Mouse (Mus musculus) hindbrain, embryonic 12.5 days (tissue): ENCODE measurements around the gene Mxd3. TPM values are rescaled to one million over a fixed set of nuclear protein-coding genes. Genes with fewer than 3 reads are reported as not detected.

Experiments
- ATAC-seq: fragments of 200-750 bp; cut with Nextera tagmentation; 2 replicates; pipeline ENCODE4 v1.8.0; 2017; ENCODE audit warnings: moderate TSS enrichment; ENCODE audit not compliant: low FRiP score
- H3K27ac ChIP-seq: fragments of 300-500 bp; sonication (generic); 2 replicates; pipeline ENCODE4 v1.5.1; 2016; ENCODE audit warnings: mild to moderate bottlenecking
- H3K27me3 ChIP-seq: fragments of 300-500 bp; sonication (generic); 2 replicates; pipeline ENCODE4 v1.6.1; 2016; ENCODE audit warnings: mild to moderate bottlenecking
- H3K36me3 ChIP-seq: fragments of 300-500 bp; sonication (generic); 2 replicates; pipeline ENCODE4 v1.6.1; 2016; ENCODE audit warnings: mild to moderate bottlenecking
- H3K4me1 ChIP-seq: fragments of 300-500 bp; sonication (generic); 2 replicates; pipeline ENCODE4 v1.6.1; 2016
- H3K4me2 ChIP-seq: fragments of 300-500 bp; sonication (generic); replicated peaks from 2 replicates; pipeline ENCODE4 v1.6.1; 2016; ENCODE audit warnings: mild to moderate bottlenecking
- H3K4me3 ChIP-seq: fragments of 300-500 bp; sonication (generic); 2 replicates; pipeline ENCODE4 v1.5.1; 2016; ENCODE audit warnings: mild to moderate bottlenecking
- H3K9ac ChIP-seq: fragments of 300-500 bp; sonication (generic); 2 replicates; pipeline ENCODE4 v1.6.1; 2016; ENCODE audit warnings: mild to moderate bottlenecking, moderate library complexity
- H3K9me3 ChIP-seq: fragments of 300-500 bp; sonication (generic); replicated peaks from 2 replicates; pipeline ENCODE4 v1.6.1; 2016; ENCODE audit warnings: mild to moderate bottlenecking
- WGBS: fragments of 180-500 bp; shearing (Covaris S2); methylation state at CpG from one replicate; pipeline ENCODE4 v1.1.7; 2016; 5-methylcytosine and 5-hydroxymethylcytosine counted together
- polyA plus RNA-seq: library from polyadenylated mRNA; unstranded; fragments of >200 nt; fragmentation: Nextera tagmentation; extraction: Ambion mirVana; gene quantifications from 2 replicates; pipeline ENCODE4 v1.2.1, GENCODE M21; 2016

Mxd3 gene
- polyA plus RNA-seq, 1 experiment from 2014 or later, result 24.3 TPM

GRCm38 (mm10) chr13:55296760-55297159 is 32.9 kb downstream of the Mxd3 start:
- Histone ChIP-seq H3K27me3 (no peaks in the 10 kb centered on the region), H3K9me3 (no peaks in the 10 kb centered on the region), H3K4me2 (no peak overlapping the region), H3K36me3 (peaks cover 75% of the 10 kb centered on the region), H3K4me3 (no peak overlapping the region), H3K27ac (no peak overlapping the region), H3K4me1 (no peaks in the 10 kb centered on the region), H3K9ac (no peak overlapping the region)
- ATAC-seq, result no peak
- WGBS, result 98% methylated on average over 1 of the region's 1 CpGs

GRCm38 (mm10) chr13:55288854-55289253 is 40.8 kb downstream of the Mxd3 start:
- H3K9ac ChIP-seq, result no peak overlapping the region
- ATAC-seq, result no peak
- no peak overlapping the region for H3K4me2 ChIP-seq

GRCm38 (mm10) chr13:55277646-55278045 is 52.0 kb downstream of the Mxd3 start:
- Histone ChIP-seq H3K9ac (no peak overlapping the region), H3K27me3 (no peaks in the 10 kb centered on the region), H3K36me3 (peaks cover 59% of the 10 kb centered on the region), H3K4me3 (no peak overlapping the region), H3K9me3 (no peaks in the 10 kb centered on the region), H3K4me1 (no peaks in the 10 kb centered on the region), H3K4me2 (no peak overlapping the region), H3K27ac (no peak overlapping the region)
- no peak for ATAC-seq
- whole genome bisulfite sequencing, result 96% methylated on average over 5 of the region's 5 CpGs

More at GRCm38 (mm10) chr13:55288854-55289253, 40.8 kb downstream of the Mxd3 start:
- Histone ChIP-seq H3K27me3 (no peaks in the 10 kb centered on the region), H3K36me3 (peaks cover 72% of the 10 kb centered on the region), H3K27ac (no peak overlapping the region), H3K4me3 (no peak overlapping the region), H3K9me3 (no peaks in the 10 kb centered on the region), H3K4me1 (no peaks in the 10 kb centered on the region)
- WGBS, result 82% methylated on average over 3 of the region's 3 CpGs

- H3K9ac ChIP-seq, result no peak overlapping the region
- no peaks in the 10 kb centered on the region for H3K9me3 ChIP-seq
- H3K4me2 ChIP-seq, result no peak overlapping the region
- peaks cover 59% of the 10 kb centered on the region for H3K36me3 ChIP-seq
- H3K4me3 ChIP-seq, result no peak overlapping the region
- ATAC-seq, result no peak
- WGBS, result 86% methylated on average over 5 of the region's 5 CpGs
- H3K27me3 ChIP-seq, result no peaks in the 10 kb centered on the region
- H3K27ac ChIP-seq, result no peak overlapping the region
- no peaks in the 10 kb centered on the region for H3K4me1 ChIP-seq
These were observed 52.4 kb downstream of the Mxd3 start for GRCm38 (mm10) chr13:55277203-55277602.

Other genes starting within 250 kb of the Mxd3 start
- 23.1 and 25.3 TPM in 2 replicates for gene Uimc1, start 229.5 kb downstream of the Mxd3 start, polyA plus RNA-seq
- gene Zfp346, start 224.5 kb downstream of the Mxd3 start, polyA plus RNA-seq, result 25.5 and 30.6 TPM in 2 replicates
- gene Gm17617, start 196.3 kb downstream of the Mxd3 start, polyA plus RNA-seq, result not detected in 2 replicates
- gene Fgfr4, start 177.2 kb downstream of the Mxd3 start, polyA plus RNA-seq, result 2.7 and 2.9 TPM in 2 replicates
- 78.7 and 81.6 TPM in 2 replicates for gene Nsd1, start 120.0 kb downstream of the Mxd3 start, polyA plus RNA-seq
- 310 and 344 TPM in 2 replicates for gene Prelid1, start 9.3 kb downstream of the Mxd3 start, polyA plus RNA-seq
- gene Rab24, start 7.9 kb downstream of the Mxd3 start, polyA plus RNA-seq, result 101 and 105 TPM in 2 replicates
- gene Lman2, start 33.0 kb upstream of the Mxd3 start, polyA plus RNA-seq, result 88.1 and 92.8 TPM in 2 replicates
- 0.35 and 0.78 TPM in 2 replicates for gene Rgs14, start 39.9 kb upstream of the Mxd3 start, polyA plus RNA-seq
- gene Slc34a1, start 68.4 kb upstream of the Mxd3 start, polyA plus RNA-seq, result 0.10 TPM in 1 of 2 replicates, not detected in the other
- not detected in 2 replicates for gene Pfn3, start 85.4 kb upstream of the Mxd3 start, polyA plus RNA-seq
- gene F12, start 97.0 kb upstream of the Mxd3 start, polyA plus RNA-seq, result 0.16 TPM in 1 of 2 replicates, not detected in the other
- gene Grk6, start 115.2 kb upstream of the Mxd3 start, polyA plus RNA-seq, result 48.9 and 54.4 TPM in 2 replicates
- 1.1 and 1.5 TPM in 2 replicates for gene Prr7, start 134.4 kb upstream of the Mxd3 start, polyA plus RNA-seq
- 585 and 628 TPM in 2 replicates for gene Dbn1, start 158.3 kb upstream of the Mxd3 start, polyA plus RNA-seq
- 154 and 158 TPM in 2 replicates for gene Pdlim7, start 183.9 kb upstream of the Mxd3 start, polyA plus RNA-seq
- 3.7 and 4.7 TPM in 2 replicates for gene Dok3, start 199.5 kb upstream of the Mxd3 start, polyA plus RNA-seq
- 64.0 and 64.6 TPM in 2 replicates for gene Ddx41, start 206.8 kb upstream of the Mxd3 start, polyA plus RNA-seq
- 67.4 and 71.9 TPM in 2 replicates for gene Fam193b, start 241.3 kb upstream of the Mxd3 start, polyA plus RNA-seq
- 113 and 128 TPM in 2 replicates for gene Tmed9, start 243.9 kb upstream of the Mxd3 start, polyA plus RNA-seq